ENCODE assay signal across 10 mouse cellular contexts in genomic region chrX:103990392-103990791, GRCm38 (mm10). TPM values are rescaled to one million over a fixed set of nuclear protein-coding genes. Genes with fewer than 3 reads are reported as not detected.
DNase-seq lines count a peak whose midpoint lies in the region; ATAC-seq and TF ChIP-seq lines count a peak whose summit lies in the region.
"Had no signal": no experiment of that assay in that cellular context is flagged by ENCODE, and none has a peak within 500 bp of the region (broad histone marks: within the 10 kb centered on the region; RNA-seq: fewer than 3 reads in every experiment).

No protein-coding gene starts in this region.

- H3K27ac ChIP-seq in gastrocnemius, adult 2 months: no peak overlapping the region
- H3K27ac ChIP-seq: embryonic facial prominence, embryonic 12.5 days; lung, embryonic 15.5 days had no signal

- no peak overlapping the region for H3K4me3 ChIP-seq in gastrocnemius, adult 2 months
- H3K4me3 ChIP-seq: embryonic facial prominence, embryonic 12.5 days; lung, embryonic 15.5 days had no signal

- peak; percentile 60 for ATAC-seq in inflammation-experienced regulatory T-cells, adult 6 months

- peak; percentile 56 for TF ChIP-seq CTCF in gastrocnemius, adult 2 months (IDR thresholded peaks at IDR 0.05)

- intact Hi-C loops in gastrocnemius, adult 2 months (cut with DNase I): no loop called here

- no peak for DNase-seq in gastrocnemius, adult 2 months
- DNase-seq in gastrocnemius, adult 8-10 months (ENCODE audit: low spot score in 2 of 2): no peak
- DNase-seq in thymus, postnatal 14 days: peak; percentile 50
- no peak for DNase-seq in thymus, adult 18-20 months
- DNase-seq in thymus, postnatal 4 days: peak; percentile 59
- DNase-seq in cerebellum, postnatal 4 days (ENCODE audit: low spot score in 2 of 2): no peak
- no peak for DNase-seq in embryo, embryonic 11 days

RNA-seq across cellular contexts. Expression of gene Rlim, which starts 9.3 kb away (rescaled TPM):
- total RNA-seq in gastrocnemius, adult 2 months (2021): 10 to 100 TPM; 20.3 TPM
- total RNA-seq in gastrocnemius, adult 8-10 months (2022): 10 to 100 TPM; 19.6 to 22.6 (median 21.2) TPM
- polyA plus RNA-seq in inflammation-experienced regulatory T-cells, adult 6 months (2017; shearing (Covaris generic)): 10 to 100 TPM; 29.2 to 33.3 (median 30.4) TPM

Comparison
In these comparisons a context has a peak if more than half of its experiments do, and no peak if none do; other contexts are left out.
1. DNase-seq: peak in thymus, postnatal 14 days (single experiment) and thymus, postnatal 4 days (single experiment); none in gastrocnemius, adult 2 months (single experiment), gastrocnemius, adult 8-10 months (0 of 2), thymus, adult 18-20 months (0 of 2), cerebellum, postnatal 4 days (0 of 2) and embryo, embryonic 11 days (single experiment).